Mouse (Mus musculus): ENCODE results near the gene Gm42688.

- TF ChIP-seq POLR2A (IDR thresholded peaks at IDR 0.05; ENCODE audit: control insufficient read depth, low read depth, low read length) (no peak), CTCF (IDR thresholded peaks at IDR 0.05; ENCODE audit: control insufficient read depth, insufficient read depth, insufficient replicate concordance, low read depth, low read length) (no peak)
These were observed 30.1 kb downstream of the Gm42688 start for GRCm38 (mm10) chr6:83131469-83132034.
